Mouse (Mus musculus) cortical plate, adult 2 months (tissue): Measurements from ENCODE around the gene Kif26b.

Source experiments
- CTCF ChIP-seq: fragments of 200-500 bp; IDR thresholded peaks from 2 replicates; pipeline ENCODE4 v1.5.1; 2011; ENCODE audit warnings: mild to moderate bottlenecking, control low read depth, low read length; ENCODE audit not compliant: insufficient read depth; ENCODE audit errors: extremely low read depth
- POLR2A ChIP-seq: fragments of 200-500 bp; IDR thresholded peaks from 2 replicates; pipeline ENCODE4 v1.6.1; 2011; ENCODE audit warnings: mild to moderate bottlenecking, low read length, control low read depth; ENCODE audit not compliant: insufficient read depth; ENCODE audit errors: extremely low read depth

DNA sequence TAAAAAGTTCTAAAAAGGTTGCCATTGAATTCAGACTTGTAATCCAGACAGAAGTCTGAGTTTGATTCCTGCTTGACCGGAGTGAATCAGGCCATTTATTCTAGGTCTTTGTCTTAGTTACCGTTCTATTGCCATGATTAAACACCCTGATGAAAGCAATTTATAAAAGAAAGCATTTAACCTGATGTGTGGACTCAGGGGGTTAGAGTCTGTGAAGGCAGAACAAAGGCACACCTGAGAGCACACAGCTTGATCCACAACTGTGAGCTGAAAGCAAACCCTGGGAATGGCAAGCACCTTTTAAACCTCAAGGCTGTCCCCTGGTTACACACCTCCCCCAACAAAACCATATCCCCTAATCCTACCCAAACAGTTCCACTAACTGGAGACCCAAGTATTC lies 32.7 kb upstream of the Kif26b start:
- no peak for TF ChIP-seq CTCF
- no peak for TF ChIP-seq POLR2A
